Mouse (Mus musculus): ENCODE results near the gene Clcn1. TPM values are rescaled to one million over a fixed set of nuclear protein-coding genes. Genes with fewer than 3 reads are reported as not detected.

The Clcn1 gene
- total RNA-seq, 4 experiments from 2014 or later = 4.3 to 4.8 (median 4.4) TPM

DNA sequence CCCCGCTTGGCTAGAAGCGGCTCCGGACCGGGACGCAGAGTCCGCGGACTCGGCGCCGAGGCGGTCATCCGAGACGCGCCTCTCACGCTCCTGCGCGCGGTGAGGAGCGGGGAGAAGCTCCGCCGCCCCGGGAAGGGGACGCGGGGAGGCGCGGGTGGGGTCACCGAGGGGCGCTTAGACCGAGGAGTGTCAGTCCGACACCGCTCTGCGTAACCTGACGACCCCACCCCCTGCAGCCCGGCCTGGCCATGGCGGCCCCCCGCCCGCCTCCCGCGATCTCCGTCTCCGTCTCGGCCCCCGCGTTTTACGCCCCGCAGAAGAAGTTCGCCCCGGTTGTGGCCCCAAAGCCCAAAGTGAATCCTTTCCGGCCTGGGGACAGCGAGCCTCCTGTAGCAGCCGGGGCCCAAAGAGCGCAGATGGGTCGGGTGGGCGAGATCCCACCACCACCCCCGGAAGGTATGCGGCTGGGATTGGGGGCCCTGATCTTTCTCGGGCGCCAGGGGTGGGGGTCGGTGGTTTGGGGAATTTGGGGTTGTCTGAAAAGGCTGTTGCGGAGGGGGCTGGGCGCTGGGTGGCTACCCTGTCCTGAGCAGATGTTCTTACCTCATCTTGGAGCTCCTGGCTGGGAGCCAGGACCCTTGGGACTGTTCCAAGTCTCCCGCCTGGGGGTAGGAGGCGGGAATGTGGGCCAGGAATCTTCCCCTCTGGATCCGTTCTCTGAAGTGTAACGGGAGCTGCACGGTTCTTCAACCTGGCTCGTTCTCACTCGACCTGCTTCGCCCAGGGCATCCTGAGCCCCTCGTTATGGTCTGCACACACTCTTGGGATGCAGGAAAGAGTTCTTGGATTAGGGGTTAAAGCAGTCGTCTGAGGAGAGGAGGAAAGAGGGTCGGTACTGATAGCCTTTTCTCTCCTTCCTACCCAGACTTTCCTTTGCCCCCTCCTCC is 63.8 kb downstream of the Clcn1 start:
- peak; percentile 70 to 78 for DNase-seq (ENCODE audit: low spot score in 2 of 2)

DNA sequence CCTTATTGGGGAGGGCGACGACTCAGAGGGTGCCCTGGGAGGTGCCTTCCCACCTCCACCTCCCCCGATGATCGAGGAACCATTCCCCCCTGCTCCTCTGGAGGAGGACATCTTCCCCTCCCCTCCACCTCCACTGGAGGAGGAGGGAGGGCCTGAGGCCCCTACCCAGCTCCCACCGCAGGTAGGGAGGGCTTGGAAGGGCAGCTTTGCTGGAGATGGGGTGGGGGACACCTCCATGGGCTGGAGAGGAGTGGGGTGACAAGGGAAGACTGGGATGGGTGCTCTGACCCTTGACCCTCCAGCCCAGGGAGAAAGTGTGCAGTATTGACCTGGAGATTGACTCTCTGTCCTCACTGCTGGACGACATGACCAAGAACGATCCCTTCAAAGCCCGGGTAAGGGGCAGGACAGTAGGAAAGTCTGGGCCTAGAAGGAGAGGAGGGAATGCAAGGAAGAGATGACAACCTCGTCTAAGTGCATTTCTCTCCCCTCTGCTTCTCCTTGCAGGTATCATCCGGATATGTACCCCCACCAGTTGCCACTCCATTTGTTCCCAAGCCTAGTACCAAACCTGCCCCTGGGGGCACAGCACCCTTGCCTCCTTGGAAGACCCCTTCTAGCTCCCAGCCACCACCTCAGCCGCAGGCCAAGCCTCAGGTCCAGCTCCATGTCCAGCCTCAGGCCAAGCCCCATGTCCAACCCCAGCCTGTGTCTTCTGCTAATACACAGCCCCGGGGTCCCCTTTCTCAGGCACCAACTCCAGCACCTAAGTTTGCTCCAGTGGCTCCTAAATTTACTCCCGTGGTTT is 64.7 kb downstream of the Clcn1 start:
- no peak for DNase-seq (ENCODE audit: low spot score in 2 of 2)

DNA sequence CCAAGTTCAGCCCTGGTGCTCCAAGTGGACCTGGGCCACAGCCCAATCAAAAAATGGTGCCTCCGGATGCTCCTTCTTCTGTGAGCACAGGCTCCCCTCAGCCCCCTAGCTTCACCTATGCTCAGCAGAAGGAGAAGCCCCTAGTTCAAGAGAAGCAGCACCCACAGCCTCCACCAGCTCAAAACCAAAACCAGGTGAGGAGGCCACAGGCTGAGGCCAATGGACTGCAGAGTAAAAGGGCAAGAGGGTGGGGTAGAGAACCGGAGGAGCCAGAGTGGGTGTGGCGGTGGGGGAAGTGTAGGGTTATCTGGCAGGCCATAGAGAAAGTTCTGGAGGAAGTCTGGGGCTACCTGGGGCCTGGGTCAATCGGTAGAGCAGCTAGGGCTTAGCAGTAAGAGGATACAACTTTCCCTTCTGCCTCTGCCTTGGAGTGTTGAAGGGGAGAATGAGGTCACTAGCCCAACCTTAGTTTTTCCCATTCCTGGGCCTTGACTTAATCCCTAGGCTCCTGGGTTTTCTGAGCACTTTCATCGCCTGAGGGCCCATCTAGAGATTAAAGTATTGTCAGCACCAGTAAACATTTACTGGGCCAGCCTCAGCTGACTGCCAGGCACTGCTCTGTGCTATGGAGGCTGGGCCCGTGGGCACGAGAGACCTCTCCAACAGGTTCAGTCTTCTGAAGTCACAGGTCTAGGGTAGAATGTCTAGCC is 65.4 kb downstream of the Clcn1 start:
- no peak for DNase-seq (ENCODE audit: low spot score in 2 of 2)

DNA sequence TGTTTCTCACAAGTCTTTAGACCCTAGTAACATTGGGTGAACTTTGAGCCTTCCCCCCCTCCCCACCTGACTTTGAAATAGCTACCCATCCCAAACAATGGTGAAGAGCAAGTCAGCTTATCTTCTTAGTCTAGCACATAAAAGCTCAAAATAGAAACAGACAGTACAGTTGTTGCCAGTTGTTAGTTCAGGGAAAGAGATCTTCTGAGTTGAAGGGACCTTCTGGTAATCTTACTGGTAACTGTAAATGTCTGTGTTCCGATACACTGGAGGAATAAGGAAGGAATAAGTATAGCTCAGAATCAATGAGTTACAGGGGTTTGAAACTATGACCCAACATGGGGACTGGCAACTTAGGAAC is 66.0 kb downstream of the Clcn1 start:
- no peak for DNase-seq (ENCODE audit: low spot score in 2 of 2)

DNA sequence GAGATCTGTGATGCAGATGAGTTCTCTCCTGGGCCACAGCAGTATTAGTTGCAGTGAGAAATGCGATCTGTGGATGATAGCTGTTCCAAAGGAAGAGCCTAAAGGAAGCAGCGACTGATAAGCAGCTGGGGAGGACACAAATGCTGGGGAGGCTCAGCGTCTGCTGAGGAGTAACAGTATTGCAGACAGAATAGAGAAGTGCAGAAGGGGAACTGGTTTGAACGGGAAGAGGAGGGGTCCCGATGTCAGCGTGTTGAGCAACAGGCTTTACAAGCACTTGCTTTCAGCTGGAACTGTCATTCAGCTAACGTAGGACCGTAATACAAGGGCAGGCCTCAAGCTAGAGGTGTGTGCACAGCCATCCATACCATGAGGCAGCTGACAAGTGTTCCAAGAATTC is 66.7 kb downstream of the Clcn1 start:
- DNase-seq (ENCODE audit: low spot score in 2 of 2) = no peak

DNA sequence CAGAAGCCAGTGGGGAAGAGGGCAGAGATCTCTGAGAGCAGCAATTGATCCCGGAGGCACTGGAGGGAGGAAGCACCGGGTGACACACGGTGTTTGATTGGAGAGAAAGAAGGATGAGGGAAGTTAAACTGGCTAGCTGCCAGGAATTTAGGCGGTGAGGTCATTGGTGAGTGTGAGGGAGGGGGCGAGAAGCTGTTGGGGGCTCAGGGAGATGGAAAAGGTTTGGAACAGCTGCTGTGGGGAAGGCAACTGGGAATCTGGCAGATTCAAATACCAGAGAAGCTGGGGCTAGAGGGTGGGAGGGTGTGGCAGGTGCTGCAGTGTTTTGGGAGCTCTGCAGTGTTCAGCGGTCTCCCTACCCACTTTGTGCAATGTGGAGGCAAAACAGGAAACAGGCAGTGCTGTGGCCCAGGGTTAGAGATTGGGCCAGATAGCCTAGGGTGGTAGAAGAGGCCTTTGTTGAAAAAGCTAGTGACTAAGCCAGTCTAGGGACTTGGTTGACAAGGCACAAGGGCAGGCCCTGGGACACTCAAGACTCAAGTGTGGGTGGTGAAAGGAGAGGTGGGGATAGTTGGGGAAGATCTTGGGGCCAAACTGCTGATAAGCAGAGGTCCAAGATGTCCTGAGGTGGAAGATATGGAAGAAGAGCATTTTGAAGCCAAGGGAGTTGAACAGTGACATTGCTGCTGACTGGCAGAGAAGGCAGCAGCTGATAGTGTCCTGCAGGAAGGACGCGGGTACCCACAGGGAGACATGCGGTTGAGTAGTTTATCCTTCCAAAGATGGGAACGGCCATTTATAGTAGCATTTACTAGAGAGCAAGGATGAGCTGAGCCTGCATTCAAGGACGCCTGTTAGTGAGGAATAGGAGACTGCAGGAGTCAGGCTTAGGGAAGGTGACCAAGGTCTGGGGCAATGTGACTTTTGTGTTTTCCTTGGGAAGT is 67.9 kb downstream of the Clcn1 start:
- DNase-seq (ENCODE audit: low spot score in 2 of 2) = no peak

DNA sequence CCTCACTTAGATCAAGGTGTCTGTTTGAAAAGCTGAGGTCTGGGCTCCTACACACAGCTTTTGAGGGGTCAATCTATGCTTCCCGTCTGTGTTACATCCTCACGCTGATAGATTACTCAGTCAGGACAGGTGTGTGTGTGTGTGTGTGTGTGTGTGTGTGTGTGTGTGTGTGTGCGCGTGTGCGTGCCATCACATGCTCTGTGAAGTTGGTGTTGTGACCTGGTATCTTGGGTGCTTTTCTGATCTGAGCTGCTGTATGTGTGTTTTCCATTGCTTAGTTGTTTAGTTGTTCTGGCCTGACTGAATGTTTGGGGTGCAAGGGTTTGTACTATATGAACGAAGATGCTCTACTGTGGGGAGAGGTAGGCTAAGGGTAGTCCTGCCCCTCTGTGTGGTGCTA is 68.9 kb downstream of the Clcn1 start:
- DNase-seq (ENCODE audit: low spot score in 2 of 2) = no peak

DNA sequence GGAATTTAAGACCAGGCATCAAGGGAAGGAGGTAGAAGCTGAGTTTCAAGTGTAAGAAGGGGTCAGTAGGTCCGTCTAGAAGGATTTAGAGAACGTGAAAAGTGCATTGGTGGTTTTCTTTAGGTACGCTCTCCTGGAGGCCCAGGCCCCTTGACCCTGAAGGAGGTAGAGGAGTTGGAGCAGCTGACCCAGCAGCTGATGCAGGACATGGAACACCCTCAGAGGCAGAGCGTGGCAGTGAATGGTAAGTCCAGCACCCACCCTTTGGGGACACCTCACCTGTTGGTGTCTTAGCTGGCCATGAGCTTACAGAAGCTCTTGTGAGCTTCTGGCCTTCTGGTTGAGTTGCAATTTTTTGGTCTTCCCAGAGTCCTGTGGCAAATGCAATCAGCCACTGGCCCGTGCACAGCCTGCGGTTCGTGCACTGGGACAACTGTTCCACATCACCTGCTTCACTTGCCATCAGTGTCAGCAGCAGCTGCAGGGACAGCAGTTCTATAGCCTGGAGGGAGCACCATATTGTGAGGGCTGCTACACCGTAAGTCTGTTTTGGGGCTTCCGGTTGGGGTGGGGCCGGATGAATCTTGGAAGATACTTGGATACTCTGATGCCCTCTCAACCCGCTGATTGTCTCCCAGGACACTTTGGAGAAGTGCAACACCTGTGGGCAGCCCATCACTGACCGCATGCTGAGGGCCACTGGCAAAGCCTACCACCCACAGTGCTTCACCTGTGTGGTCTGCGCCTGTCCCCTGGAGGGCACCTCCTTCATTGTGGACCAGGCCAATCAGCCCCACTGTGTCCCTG is 69.5 kb downstream of the Clcn1 start:
- no peak for DNase-seq (ENCODE audit: low spot score in 2 of 2)

DNA sequence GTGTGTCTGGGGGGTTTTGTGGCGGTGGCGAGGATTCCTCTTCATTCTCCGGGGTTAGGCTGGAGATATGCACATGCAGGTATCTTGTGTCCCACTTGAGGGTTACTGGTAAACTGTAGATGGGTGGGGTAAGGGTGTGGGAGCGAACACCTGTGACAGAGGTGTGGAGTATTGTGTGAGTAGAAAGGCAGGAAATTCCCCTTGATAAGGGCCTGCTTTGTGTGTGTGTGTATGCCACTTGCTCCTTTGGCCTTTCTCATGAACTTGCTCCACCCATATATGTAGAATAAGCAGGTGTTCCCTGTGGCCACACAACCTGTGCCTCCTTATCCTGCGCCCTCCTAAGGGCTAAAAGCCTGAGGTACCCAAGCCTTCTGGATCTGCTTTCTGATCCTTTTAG is 70.4 kb downstream of the Clcn1 start:
- no peak for DNase-seq (ENCODE audit: low spot score in 2 of 2)

DNA sequence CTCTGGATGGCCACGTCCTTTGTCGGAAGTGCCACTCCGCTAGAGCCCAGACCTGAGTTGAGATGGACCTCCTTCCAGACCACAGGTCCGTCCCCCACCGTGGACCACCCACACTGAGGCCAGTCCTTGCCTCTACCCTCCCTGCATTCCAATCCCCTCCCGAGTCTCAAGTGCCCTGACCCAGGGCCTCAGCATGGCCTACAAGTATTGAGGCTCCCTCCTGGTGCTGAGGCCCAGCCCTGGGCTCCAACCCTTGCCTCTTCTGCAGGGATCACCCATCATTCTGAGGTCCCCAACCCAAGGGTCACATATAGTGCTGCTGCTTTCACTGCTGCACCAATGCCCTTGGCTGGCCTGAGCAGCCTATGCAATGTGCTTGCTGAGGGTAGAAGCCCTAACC is 71.4 kb downstream of the Clcn1 start:
- DNase-seq (ENCODE audit: low spot score in 2 of 2) = no peak

DNA sequence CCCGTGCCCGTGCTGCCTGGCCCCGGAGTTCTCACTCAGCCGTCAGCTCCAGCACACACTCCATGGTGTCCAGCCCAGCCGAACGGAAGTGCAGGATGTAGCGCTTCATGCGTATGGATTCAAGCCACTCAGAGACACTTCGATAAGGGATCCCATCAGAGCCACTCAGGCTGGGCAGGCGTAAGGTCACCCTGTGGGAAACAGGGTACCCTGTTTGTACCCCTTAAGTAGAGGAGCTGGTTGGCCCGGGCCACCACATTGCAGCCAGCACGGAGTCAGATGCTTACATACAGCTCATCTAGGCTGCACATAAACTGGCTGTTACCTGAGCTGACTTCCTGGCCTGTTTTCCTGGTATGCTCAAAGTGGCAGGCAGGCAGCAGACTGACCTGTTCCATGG is 72.4 kb downstream of the Clcn1 start:
- no peak for DNase-seq (ENCODE audit: low spot score in 2 of 2)

DNA sequence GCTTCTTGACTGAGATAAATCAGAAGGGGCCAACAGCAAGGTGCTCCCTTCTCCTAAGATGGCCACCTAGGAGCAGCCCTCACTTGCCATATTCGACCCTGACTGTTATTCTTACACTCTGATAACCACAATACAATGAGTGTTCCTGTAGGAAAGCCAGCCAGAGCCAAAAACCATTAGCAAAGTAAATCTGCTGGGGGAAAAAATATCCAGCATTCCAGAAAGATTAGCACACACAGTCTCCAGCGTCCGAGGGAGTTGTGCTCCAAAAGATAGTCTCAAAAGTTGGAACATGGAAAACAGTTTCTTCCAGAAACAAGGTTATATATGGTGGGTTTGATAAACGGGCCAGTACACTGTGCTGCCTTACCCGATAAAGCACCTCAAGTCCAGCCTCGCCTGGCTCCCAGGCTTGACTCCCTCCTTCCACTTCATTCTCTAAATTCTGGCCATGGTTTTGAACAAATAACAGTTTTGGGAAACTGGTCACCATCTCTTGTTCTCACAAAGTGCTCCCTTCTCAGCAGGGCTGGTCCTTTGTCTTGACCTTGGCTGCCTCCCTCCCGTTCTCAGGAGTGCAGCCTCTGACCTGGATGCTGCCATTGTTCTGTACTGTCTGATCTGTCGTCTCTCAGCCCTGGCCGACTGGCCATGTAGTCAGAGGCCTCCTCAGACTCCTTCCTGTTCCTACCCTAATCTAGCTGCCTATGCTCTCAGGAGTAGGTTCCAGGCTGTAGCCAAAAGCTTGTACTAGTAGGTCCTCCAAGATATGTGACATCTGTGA is 73.1 kb downstream of the Clcn1 start:
- no peak for DNase-seq (ENCODE audit: low spot score in 2 of 2)

DNA sequence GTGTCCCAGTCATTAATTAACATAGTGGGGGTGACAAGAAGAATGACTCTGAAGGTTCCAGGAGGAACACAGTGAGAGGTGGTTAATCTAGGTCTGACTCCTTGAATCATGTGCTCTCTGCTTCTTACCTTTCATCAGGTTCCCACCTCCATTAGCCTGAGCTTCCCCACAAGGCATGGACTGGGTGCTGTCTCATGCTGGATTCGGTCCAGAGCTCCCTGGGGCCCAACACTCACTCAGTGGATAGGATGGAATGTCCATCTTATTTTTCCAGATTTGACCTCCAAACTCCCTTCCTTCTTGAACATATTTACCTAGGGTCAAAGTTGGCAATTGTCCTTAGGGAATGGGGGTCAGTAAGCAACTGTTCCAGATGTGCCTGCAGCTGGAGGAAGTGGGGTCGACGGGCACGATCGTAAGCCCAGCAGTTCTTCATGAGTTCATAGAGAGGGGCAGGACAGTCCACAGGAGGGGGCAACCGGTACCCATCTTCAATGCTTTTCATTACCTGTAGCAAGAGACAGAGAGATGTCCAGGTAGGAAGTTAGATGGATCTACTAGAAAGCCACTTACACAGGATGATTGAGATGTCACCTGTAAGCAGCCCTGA is 73.9 kb downstream of the Clcn1 start:
- DNase-seq (ENCODE audit: low spot score in 2 of 2) = no peak

DNA sequence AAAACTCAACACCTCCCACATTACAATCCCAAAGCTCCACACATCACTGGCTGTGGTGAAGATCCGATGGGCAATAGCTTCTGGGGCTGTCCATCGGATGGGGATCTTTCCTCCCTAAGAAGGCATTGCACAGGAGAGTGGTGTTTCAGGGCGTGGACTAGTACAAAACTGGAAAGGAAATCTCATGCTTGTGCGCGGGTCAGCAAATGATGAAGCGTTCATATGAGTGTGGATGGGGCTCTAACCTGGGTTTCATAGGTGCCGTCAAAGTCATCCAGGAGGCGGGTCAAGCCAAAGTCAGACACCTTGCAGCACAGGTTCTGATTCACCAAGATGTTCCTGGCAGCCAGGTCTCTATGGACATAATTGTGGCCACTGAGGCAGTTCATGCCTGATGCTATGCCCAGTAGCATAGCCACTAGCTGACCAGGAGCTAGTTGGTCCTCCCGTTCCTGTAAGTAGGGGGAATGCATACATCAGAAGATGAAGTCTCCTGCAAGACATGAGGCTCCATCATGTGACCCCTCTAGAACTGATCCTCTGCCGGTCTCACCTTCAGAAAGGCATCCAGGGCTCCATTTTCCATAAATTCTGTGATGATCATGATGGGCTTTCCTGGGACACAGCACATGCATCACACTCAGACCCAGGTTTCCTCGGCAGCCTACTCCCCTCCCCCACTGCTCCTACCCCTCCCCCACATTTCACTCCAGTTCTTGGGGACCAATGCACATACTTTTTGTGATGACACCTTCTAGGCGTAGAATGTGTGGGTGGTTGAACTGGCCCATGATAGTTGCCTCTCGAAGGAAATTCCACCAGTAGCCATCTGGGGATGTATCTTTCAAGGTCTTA is 74.8 kb downstream of the Clcn1 start:
- DNase-seq (ENCODE audit: low spot score in 2 of 2) = no peak

DNA sequence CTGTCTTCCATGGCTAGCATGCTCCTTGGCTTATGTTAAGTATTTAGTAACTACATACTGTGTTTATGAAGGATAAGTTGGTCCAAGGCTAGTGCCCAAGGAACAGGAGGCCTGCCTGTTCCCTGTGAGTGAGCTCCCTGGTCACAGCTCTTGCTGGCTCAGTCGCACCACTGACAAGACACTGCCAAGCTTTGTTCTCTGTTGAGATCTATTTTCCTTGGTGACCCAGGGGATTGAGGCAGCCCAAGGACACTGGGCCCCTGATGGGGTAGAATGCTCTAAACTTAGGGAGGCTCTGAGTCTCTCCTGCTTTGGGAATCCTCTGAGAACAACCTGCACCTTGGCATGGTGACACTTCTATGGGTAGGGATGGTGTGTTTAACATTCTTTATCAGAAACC is 75.6 kb downstream of the Clcn1 start:
- no peak for DNase-seq (ENCODE audit: low spot score in 2 of 2)

DNA sequence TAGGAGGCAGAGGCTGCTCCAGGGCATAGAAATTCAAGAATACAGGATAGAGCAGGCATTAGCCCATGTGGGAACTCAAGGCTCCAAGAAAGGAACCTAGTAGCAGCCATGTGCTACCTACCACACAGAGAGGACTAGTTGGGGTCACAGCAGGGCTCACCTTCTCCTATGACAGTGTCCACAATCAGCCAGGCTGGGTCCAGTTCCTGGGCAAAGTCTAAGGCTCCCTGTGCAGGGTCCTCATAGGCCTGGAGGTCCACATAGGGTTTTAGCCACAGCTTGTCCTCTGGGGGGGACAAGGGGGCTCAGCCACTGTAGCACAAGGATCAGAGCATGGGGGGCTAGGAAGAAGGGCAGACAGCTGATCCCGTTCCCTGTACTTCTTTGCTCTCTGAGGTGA is 76.0 kb downstream of the Clcn1 start:
- no peak for DNase-seq (ENCODE audit: low spot score in 2 of 2)

DNA sequence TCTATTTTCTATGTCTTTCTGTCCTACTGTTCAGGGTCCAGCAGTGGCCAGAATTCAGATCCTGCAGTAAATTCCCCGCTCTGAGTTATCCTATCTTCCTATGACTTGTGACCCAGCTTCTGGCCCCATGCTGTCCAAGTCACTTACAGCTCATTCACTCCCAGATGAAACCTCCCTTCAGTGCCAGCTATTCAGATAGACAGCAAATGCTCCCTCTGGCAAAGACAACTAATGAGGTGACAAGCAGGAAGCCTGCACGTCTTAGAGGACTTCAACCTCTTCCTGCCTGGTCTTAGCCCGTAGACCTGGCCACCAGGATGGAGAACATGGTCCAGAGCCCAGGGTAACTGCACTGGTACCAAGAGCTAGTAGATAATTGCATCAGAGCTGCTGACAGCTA is 76.5 kb downstream of the Clcn1 start:
- DNase-seq (ENCODE audit: low spot score in 2 of 2) = no peak

DNA sequence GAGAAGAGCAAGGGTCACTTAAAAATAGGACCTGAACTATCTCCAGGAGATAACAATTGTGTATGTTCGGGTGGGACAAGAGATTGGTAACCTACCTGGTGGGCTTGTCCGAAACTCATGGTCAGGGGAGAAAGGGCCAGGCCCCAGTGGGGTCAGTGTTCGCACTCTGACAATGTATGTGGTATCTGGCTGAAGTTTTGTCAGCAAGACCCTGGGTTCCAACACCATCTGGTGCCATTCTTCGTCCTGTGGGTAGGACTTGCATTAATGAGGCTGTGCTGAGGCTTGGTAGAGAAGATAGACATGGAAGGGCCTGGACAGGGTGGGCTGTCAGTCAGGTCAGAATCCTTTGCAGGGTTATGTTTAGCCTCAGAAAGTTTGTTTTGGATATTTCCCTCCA is 77.6 kb downstream of the Clcn1 start:
- no peak for DNase-seq (ENCODE audit: low spot score in 2 of 2)

Data from left cerebral cortex, adult 8-10 months (tissue).